Mouse (Mus musculus) cerebellum, adult 18-20 months (tissue): ENCODE results near the gene Vdac1.
"Not testable (repeated sequence)": the region's sequence is repeated elsewhere in the genome, so short reads cannot be mapped to it uniquely, and the experiment has no call there.

Source experiments
- DNase-seq, 2 experiments: peaks; one replicate each; pipeline ENCODE4 v3.0.0; 2021

Vdac1 gene

DNA sequence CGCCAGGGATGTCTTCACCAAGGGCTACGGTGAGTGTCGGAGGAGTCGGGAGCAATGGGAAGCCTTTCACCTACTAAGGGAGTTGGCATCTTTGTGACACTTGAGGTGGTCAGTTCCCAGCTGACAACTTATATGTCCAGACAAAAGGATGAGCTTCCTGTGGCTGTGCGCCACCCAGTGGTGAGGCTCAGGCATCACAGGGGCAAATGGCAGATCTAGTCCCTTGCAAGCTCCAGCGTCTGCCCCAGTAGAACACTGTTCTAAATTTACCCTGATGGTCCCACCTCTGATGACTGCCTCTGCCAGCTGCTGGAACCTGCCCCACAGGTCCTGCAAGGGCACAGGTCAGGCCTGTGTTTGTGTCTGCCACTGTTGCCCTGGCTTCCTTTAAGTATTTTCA is 13.7 kb downstream of the Vdac1 start:
- peak; percentile 56 for DNase-seq

DNA sequence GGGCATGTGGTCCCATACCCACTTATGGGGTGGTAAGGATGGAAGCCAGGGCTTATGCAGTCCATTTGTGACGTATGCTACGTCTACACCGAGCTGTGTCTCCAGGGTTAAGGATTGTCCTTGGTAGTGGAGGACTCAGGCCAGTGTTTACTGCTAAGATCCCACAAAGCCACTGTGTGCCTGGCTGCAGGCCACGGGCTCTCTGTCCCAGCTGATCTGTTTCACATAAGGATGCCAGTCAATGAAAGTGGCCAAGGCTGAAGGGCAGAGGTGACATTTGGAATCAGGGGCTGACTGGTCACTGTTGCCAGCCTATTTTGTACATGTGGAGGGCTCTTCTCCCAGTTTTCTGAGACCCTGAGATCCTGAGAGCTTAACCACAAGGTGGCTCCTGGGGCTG is 16.9 kb downstream of the Vdac1 start:
- no peak for DNase-seq

GRCm38 (mm10) chr11:52379241-52379640 is 18.6 kb downstream of the Vdac1 start:
- no peak for DNase-seq

- DNase-seq = no peak
Measured at GRCm38 (mm10) chr11:52383741-52384140, 23.1 kb downstream of the Vdac1 start.

DNA sequence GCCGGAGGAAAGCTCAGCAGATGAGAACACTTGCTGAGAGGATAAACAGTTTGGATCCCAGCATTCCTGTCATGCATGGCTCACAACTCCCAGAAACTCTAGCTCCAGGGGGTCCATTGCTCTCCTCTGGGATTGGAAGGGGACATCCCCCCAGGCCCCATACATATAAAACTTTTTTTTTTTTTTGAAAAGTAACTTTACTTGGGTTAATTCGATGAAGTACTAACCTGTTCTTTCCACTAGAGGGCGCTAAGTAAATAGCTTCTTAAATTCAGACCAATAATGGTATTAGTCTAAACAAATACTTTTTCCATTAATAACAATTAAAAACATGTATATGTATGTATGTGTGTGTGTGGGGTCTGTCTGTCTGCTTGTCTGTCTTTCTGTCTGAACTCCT is 24.0 kb downstream of the Vdac1 start:
- DNase-seq = no peak

GRCm38 (mm10) chr11:52386892-52387291 is 26.2 kb downstream of the Vdac1 start:
- no peak for DNase-seq

- no peak for DNase-seq
Measured at GRCm38 (mm10) chr11:52388150-52388549, 27.5 kb downstream of the Vdac1 start.

DNA sequence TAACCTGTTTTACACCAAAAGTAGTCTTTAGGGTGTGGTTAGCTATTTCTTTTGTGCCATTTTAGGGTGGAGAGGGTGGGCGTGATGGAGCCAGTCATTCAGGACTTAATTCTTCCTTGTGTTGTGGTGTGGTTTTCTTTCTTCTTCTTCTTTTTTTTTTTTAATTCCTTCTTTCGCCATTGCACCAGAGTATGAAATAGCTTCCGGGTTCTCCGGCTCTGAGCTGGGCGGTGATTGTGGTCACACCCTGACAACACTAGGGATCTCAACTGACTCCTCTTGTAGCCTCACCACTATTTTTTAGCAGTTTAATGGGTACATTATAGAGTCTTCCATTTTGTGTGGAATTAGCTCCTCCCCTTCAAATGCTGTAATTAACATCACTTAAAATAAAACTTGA is 28.3 kb downstream of the Vdac1 start:
- DNase-seq = not testable (repeated sequence)

- no peak for DNase-seq
Measured at GRCm38 (mm10) chr11:52389933-52390332, 29.3 kb downstream of the Vdac1 start.

- no peak for DNase-seq
Measured at GRCm38 (mm10) chr11:52394494-52394893, 33.8 kb downstream of the Vdac1 start.

DNA sequence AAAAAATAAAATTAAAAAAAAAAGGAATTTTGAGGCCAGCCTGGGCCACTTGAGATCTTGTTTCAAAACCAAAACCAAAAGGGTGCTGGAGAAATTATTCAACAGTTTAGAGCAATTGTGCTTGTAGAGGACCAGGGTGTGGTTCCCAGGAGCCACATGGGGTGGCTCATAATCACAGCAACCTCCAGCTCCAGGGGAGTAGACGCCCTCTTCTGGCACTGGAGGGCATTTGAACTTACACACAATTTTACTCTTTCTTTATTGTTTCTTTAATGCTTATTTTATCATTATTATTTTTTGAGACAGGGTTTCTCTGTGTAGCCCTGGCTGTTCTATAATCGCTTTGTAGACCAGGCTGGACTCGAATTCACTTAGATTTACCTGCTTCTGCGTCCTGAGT is 34.7 kb downstream of the Vdac1 start:
- no peak for DNase-seq

DNA sequence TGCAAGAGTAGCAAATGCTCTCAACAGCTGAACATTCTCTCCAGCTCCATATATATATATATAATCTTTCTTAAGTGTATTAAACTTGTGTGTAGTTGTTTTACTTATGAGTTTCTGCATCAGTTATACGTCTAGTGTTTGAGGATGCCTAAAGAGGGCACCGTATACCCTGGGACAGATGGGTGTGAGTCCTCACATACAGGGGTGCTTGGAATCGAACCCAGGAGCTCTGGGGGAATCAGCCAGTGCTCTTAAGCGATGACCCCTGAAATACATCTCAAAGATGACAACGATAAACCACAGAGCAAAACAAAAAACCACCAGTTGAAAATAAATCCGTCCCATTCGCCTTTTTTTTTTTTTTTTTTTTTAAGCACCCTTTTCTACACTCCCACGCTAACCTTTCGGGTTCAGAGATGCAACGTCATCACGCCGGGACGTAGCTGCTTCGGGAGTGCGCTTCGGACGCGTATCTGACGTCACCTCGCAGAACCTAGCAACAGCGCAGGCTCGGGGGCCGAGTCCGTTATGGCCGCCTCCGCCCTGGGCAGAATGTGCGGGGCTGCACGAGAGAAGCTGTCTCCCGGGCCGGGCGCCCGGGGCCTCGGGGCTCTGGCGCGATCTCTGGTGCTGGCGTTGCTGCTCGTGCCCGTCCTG is 35.4 kb downstream of the Vdac1 start, which contains the start of gene 9530068E07Rik:
9530068E07Rik (plus strand) TSS at position 489 of the 657 bp plus-strand sequence.
- DNase-seq = peak; percentile 94 to 96

DNA sequence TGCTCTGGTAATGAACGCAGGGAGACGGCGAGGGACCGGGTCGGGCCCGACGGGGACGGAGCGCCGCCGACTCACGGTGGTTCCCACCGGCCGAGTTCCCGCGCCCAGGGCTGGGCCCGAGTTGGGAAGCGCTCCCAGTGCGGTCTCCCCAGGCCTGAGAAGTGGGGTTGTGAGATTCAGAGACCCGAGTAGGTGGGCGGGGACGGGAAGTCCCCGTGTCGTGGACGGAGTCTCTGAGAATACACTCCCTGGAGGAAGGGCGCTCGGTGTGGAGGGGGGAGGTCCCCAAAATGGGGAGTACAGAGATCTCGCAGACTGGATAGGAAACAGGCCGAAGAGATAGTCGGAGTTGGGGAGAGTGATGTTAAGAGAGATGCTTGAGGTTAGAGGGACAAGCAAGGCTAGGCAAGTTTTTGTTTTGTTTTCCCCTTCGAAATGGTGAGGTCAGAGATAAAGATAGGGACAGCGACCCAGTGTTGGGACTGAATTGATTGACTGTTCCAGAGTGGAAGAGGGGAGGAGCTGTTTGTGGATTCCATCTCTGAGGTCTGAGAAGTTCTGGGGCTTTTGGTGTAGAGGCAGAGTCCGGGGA is 36.0 kb downstream of the Vdac1 start:
- DNase-seq = peak in 1 of 2 experiments; percentile 38

GRCm38 (mm10) chr11:52397385-52397987 is 36.8 kb downstream of the Vdac1 start:
- no peak for DNase-seq

GRCm38 (mm10) chr11:52401476-52401875 is 40.8 kb downstream of the Vdac1 start:
- DNase-seq = no peak

GRCm38 (mm10) chr11:52402566-52402965 is 41.9 kb downstream of the Vdac1 start:
- no peak for DNase-seq

GRCm38 (mm10) chr11:52404209-52404608 is 43.5 kb downstream of the Vdac1 start:
- DNase-seq = no peak

- no peak for DNase-seq
Measured at GRCm38 (mm10) chr11:52405196-52405688, 44.6 kb downstream of the Vdac1 start.

DNA sequence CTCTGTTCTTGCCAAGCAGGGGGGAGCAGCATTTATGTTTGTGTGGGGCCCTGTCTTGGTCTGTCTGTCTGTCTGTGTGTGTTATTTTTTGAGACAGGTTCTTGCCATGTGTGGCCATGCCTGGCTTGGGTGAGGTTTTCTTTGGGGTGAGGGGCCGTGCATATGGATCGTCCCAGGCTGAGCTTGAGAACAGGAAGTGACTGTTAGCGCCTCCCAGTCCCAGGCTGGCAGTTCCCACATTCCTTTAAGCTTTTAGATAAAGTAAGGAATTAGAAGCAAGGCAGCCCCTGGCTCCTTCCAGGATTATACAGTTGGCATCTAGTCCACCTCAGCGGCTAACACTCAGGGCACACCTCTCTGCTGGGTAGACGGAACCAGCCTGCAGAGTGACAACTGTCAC is 48.7 kb downstream of the Vdac1 start:
- DNase-seq = no peak

GRCm38 (mm10) chr11:52418358-52418757 is 57.7 kb downstream of the Vdac1 start:
- no peak for DNase-seq

DNA sequence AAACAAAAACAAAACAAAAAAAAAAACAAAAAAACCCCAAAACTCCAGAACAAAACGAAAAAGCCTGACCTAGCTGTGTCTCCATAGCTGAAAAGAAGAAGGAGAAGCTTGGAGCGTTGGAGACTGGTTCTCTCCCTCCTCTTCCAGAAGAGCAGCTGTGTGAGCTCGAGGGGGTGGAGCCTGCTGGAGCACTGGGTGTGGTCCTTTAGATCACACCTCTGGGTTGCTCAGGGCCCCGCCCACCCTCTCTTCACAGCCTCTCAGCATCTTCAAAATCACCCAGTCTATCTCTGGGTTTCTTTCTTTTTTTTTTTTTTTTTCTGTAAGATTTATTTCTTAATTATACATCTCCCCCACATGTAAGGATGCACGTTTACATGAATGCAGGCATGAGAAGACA is 58.6 kb downstream of the Vdac1 start:
- DNase-seq = no peak

- no peak for DNase-seq
Measured at GRCm38 (mm10) chr11:52419861-52420260, 59.2 kb downstream of the Vdac1 start.

DNA sequence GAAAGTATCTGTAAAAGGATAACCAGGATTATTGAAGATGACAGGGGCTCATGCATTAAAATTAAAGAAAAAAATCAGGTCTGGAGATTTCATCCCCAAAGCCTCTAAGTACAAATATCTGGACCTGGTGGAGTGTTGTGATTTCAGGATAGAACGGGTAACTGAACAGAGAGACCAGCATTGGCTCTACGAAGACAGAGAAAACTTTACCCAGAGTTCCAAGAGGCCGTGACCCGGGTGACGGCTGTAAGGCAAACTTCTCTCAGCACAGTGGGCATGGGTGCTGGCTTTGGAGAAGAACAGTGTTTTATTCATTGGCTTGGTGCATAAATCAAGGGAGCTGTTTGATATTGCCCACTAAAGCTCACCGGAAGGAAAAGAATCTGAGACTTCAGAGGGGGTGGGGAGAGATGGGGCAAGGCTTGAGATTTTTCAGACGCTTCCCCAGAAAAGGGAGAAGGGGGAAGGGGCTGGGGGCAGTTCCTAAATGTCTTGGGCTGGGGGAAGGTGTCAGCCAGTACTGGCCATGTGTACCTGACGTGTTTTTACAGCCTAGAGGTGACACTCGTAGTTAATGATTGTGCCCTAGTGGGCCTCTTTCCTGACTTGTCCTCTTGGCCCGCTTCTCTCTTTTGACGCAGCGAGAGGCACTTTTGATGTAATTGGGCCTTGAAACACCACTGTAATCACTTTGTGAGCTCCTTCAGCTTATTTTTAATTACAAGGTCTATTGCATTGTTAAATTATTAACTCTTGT is 59.8 kb downstream of the Vdac1 start:
- DNase-seq = no peak
